Mouse (Mus musculus) MEL (cell line): Measurements from ENCODE around the gene Spx. TPM values are rescaled to one million over a fixed set of nuclear protein-coding genes. Genes with fewer than 3 reads are reported as not detected.
A peak's percentile ranks its signal among the peaks of the same experiment; 100 is the strongest.

Experiments used
- DNase-seq: peaks from one replicate; pipeline ENCODE4 v3.0.0; 2011; ENCODE audit warnings: low read depth, low spot score
- H3K27ac ChIP-seq: 2 replicates; pipeline ENCODE4 v1.5.1; 2012; ENCODE audit warnings: low read depth, mild to moderate bottlenecking, control low read depth, low read length, moderate library complexity; ENCODE audit not compliant: control insufficient read depth
- H3K27me3 ChIP-seq, 2 experiments: fragments of 150-350 bp in 1 of 2; sonication (generic) in 1 of 2; 2 replicates each; pipeline ENCODE4 v1.6.1; 2012; ENCODE audit warnings: low read length in 2 of 2, mild to moderate bottlenecking in 2 of 2, improper control_type of control experiment in 1 of 2, moderate library complexity in 1 of 2; ENCODE audit not compliant: insufficient read depth in 2 of 2, control insufficient read depth in 1 of 2
- H3K36me3 ChIP-seq, 2 experiments: 2 replicates each; pipeline ENCODE4 v1.6.1; 2012 to 2014; ENCODE audit warnings: low read length in 2 of 2, improper control_type of control experiment in 1 of 2, inconsistent platforms in 1 of 2, mild to moderate bottlenecking in 1 of 2; ENCODE audit not compliant: insufficient read depth in 2 of 2, control insufficient read depth in 1 of 2
- H3K4me1 ChIP-seq, 2 experiments: fragments of 150-350 bp in 1 of 2; sonication (generic) in 1 of 2; 2 replicates each; pipeline ENCODE4 v1.6.1; 2012; ENCODE audit warnings: low read length in 2 of 2, improper control_type of control experiment in 1 of 2, mild to moderate bottlenecking in 1 of 2; ENCODE audit not compliant: insufficient read depth in 2 of 2, control insufficient read depth in 1 of 2
- H3K4me3 ChIP-seq, 2 experiments: fragments of 150-350 bp in 1 of 2; sonication (generic) in 1 of 2; 2 replicates each; pipeline ENCODE4 v1.5.1; 2012; ENCODE audit warnings: low read depth in 2 of 2, low read length in 2 of 2, mild to moderate bottlenecking in 2 of 2, moderate library complexity in 2 of 2, control low read depth in 1 of 2, improper control_type of control experiment in 1 of 2; ENCODE audit not compliant: control insufficient read depth in 1 of 2, insufficient read depth in 1 of 2
- H3K79me2 ChIP-seq: 2 replicates; pipeline ENCODE4 v1.6.1; 2012; ENCODE audit warnings: mild to moderate bottlenecking, low read length, moderate library complexity; ENCODE audit not compliant: control insufficient read depth, poor library complexity, insufficient read depth
- H3K9ac ChIP-seq: 2 replicates; pipeline ENCODE4 v1.6.1; 2012; ENCODE audit warnings: low read depth, mild to moderate bottlenecking, control low read depth, low read length, moderate library complexity; ENCODE audit not compliant: control insufficient read depth, poor library complexity, severe bottlenecking
- H3K9me3 ChIP-seq: fragments of 150-350 bp; sonication (generic); replicated peaks from 2 replicates; pipeline ENCODE4 v1.6.1; 2012; ENCODE audit warnings: mild to moderate bottlenecking, low read length, improper control_type of control experiment, moderate library complexity; ENCODE audit not compliant: insufficient read depth
- CHD1 ChIP-seq: IDR thresholded peaks from 2 replicates; pipeline ENCODE4 v1.6.1; 2012; ENCODE audit warnings: low read depth, mild to moderate bottlenecking, inconsistent platforms, low read length, improper control_type of control experiment
- CHD2 ChIP-seq: IDR thresholded peaks from 2 replicates; pipeline ENCODE4 v1.6.1; 2011; ENCODE audit warnings: low read length, improper control_type of control experiment
- ETS1 ChIP-seq: IDR thresholded peaks from 2 replicates; pipeline ENCODE4 v1.6.1; 2012; ENCODE audit warnings: low read depth, mild to moderate bottlenecking, inconsistent platforms, low read length, improper control_type of control experiment, moderate library complexity
- GABPA ChIP-seq: IDR thresholded peaks from 2 replicates; pipeline ENCODE4 v1.6.1; 2012; ENCODE audit warnings: low read depth, mild to moderate bottlenecking, inconsistent platforms, low read length, improper control_type of control experiment, moderate library complexity
- JUND ChIP-seq: IDR thresholded peaks from 2 replicates; pipeline ENCODE4 v1.6.1; 2011; ENCODE audit warnings: low read depth, mild to moderate bottlenecking, improper control_type of control experiment, low read length
- MXI1 ChIP-seq: IDR thresholded peaks from 2 replicates; pipeline ENCODE4 v1.6.1; 2011; ENCODE audit warnings: mild to moderate bottlenecking, low read depth, low read length, improper control_type of control experiment
- MYB ChIP-seq: IDR thresholded peaks from 2 replicates; pipeline ENCODE4 v1.6.1; 2011; ENCODE audit warnings: mild to moderate bottlenecking, low read depth, low read length, improper control_type of control experiment
- POLR2A ChIP-seq, 2 experiments: IDR thresholded peaks; 2 replicates each; pipeline ENCODE4 v1.6.1; 2011 to 2012; ENCODE audit warnings: low read length in 2 of 2, mild to moderate bottlenecking in 2 of 2, control low read depth in 1 of 2, improper control_type of control experiment in 1 of 2, low read depth in 1 of 2, moderate library complexity in 1 of 2; ENCODE audit not compliant: control insufficient read depth in 1 of 2, insufficient read depth in 1 of 2, poor library complexity in 1 of 2
- POLR2AphosphoS5 ChIP-seq: IDR thresholded peaks from 2 replicates; pipeline ENCODE4 v1.6.1; 2012; ENCODE audit warnings: low read depth, borderline replicate concordance, mild to moderate bottlenecking, inconsistent platforms, low read length, moderate library complexity, mixed read lengths
- RAD21 ChIP-seq: IDR thresholded peaks from 2 replicates; pipeline ENCODE4 v1.6.1; 2011; ENCODE audit warnings: mild to moderate bottlenecking, low read depth, low read length, improper control_type of control experiment
- SIN3A ChIP-seq: IDR thresholded peaks from 2 replicates; pipeline ENCODE4 v1.6.1; 2012; ENCODE audit warnings: low read length, improper control_type of control experiment, inconsistent platforms
- TAL1 ChIP-seq: IDR thresholded peaks from 2 replicates; pipeline ENCODE4 v1.6.1; 2012; ENCODE audit warnings: mild to moderate bottlenecking, inconsistent platforms, low read length, moderate library complexity, mixed read lengths
- UBTF ChIP-seq: IDR thresholded peaks from 2 replicates; pipeline ENCODE4 v1.6.1; 2012; ENCODE audit warnings: low read depth, mild to moderate bottlenecking, inconsistent platforms, low read length, improper control_type of control experiment, moderate library complexity, borderline replicate concordance; ENCODE audit not compliant: insufficient read depth
- ZC3H11A ChIP-seq: IDR thresholded peaks from 2 replicates; pipeline ENCODE4 v1.6.1; 2012; ENCODE audit warnings: low read depth, mild to moderate bottlenecking, inconsistent platforms, low read length, improper control_type of control experiment
- ZMIZ1 ChIP-seq: IDR thresholded peaks from 2 replicates; pipeline ENCODE4 v1.6.1; 2012; ENCODE audit warnings: low read depth, mild to moderate bottlenecking, inconsistent platforms, low read length, improper control_type of control experiment, moderate library complexity
- ZNF384 ChIP-seq: IDR thresholded peaks from 2 replicates; pipeline ENCODE4 v1.6.1; 2012; ENCODE audit warnings: low read depth, mild to moderate bottlenecking, inconsistent platforms, low read length, improper control_type of control experiment
- polyA plus RNA-seq, 2 experiments: library from polyadenylated mRNA; stranded (reverse) in 1 of 2; unstranded in 1 of 2; fragments of >175 nt in 1 of 2; fragments of >200 nt in 1 of 2; gene quantifications; 2 replicates each; pipeline versions ENCODE4 v1.2.1 to v1.2.4; 2012; ENCODE audit warnings: low replicate concordance in 2 of 2, low read depth in 1 of 2; ENCODE audit not compliant: insufficient read length in 2 of 2, insufficient read depth in 1 of 2, missing spikeins in 1 of 2
- total RNA-seq: library from RNA; depleted of rRNA; stranded (reverse); fragments of 300-350 nt; gene quantifications from 2 replicates; pipeline ENCODE4 v1.2.3, GENCODE M21; 2012

Gene Spx
- total and polyA plus RNA-seq, 3 experiments: 0.67 to 0.69 TPM; not detected in 1

GRCm38 (mm10) chr6:142387755-142388271 lies 25.4 kb upstream of the Spx start:
- H3K27ac ChIP-seq: peak overlapping the region; percentile 39
- peaks cover 58% of the 10 kb centered on the region for H3K79me2 ChIP-seq
- DNase-seq: peak; percentile 55
- H3K9me3 ChIP-seq: no peaks in the 10 kb centered on the region
- H3K36me3 ChIP-seq: peaks cover 3 to 43% of the 10 kb centered on the region in 2 experiments
- peak overlapping the region; percentile 92 for H3K9ac ChIP-seq
- peak overlapping the region; percentile 78 to 93 for H3K4me3 ChIP-seq
- no peak for TF ChIP-seq ZC3H11A
- TF ChIP-seq ZNF384: peak; percentile 88
- TF ChIP-seq CHD2: no peak
- peak; percentile 51; the same call in 1 of the 2 replicates for TF ChIP-seq SIN3A
- TF ChIP-seq, all 39 proteins: peak for 2
- Histone ChIP-seq H3K27me3 (no peaks in the 10 kb centered on the region), H3K4me1 (peaks cover 17 to 27% of the 10 kb centered on the region in 2 experiments)

- Histone ChIP-seq H3K9me3 (no peaks in the 10 kb centered on the region), H3K4me1 (peaks cover 19 to 27% of the 10 kb centered on the region in 2 experiments), H3K36me3 (peaks cover 6 to 41% of the 10 kb centered on the region in 2 experiments), H3K4me3 (no peak overlapping the region), H3K79me2 (peaks cover 59% of the 10 kb centered on the region), H3K27me3 (no peaks in the 10 kb centered on the region), H3K9ac (no peak overlapping the region; the same call in 1 of the 2 replicates), H3K27ac (no peak overlapping the region)
- TF ChIP-seq POLR2AphosphoS5 (no peak), UBTF (no peak), CHD1 (no peak), GABPA (no peak), POLR2A (IDR thresholded peaks at IDR 0.05; ENCODE audit: control insufficient read depth in 1 of 2, insufficient read depth in 1 of 2, low read depth in 1 of 2, low read length in 2 of 2, poor library complexity in 1 of 2) (no peak), MYB (no peak), MXI1 (no peak), ETS1 (no peak), RAD21 (no peak), TAL1 (no peak), ZMIZ1 (no peak), JUND (no peak)
- DNase-seq: peak; percentile 24
Observed at GRCm38 (mm10) chr6:142389101-142389500, 24.1 kb upstream of the Spx start.
